Mouse (Mus musculus): ENCODE measurements around the gene Dnah8. TPM values are rescaled to one million over a fixed set of nuclear protein-coding genes. Genes with fewer than 3 reads are reported as not detected.

The Dnah8 gene
- total RNA-seq, 2 experiments from 2014 or later = 0.35 to 0.97 TPM

DNA sequence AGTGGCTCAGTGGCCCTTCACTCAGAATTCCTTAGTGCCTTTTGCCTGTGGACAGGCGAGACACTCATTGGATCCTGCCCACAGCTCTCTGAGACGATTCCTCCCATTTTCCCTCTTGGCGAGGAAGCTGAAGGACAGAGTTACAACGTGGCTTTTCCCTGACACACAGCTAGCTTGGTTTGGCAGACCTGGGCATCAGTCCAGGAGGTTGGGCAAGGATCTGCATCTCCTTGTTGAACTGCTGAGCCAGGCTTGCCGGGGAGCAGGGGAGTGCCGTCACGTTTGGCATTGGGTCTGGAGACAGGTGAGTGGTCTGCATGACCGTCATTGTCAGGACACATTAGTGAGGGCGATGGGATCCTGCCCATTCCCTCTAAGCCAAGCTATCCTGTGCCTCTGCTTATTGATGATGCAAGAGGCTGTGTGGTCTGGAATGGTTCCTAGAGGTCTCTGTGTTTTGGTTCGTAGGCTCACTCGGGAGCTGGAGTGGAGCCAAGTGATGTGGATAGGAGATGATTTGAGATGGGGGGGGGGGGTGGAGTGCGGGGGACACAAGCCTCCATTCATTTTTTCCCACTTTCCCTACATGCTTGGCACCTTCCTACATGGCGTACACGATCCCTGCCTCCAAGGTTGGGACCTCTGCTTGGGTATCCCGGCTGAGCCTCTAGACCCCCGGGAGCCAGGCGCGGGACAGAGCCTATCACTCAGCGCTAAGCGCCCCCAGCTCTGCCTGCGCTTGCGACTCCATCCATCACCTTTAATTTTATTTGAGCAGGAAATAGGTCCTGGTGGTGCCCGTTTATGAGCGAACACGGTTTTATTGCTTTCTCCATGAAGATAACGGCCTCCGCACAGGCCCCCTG is 286.9 kb downstream of the Dnah8 start:
- no peak for DNase-seq (ENCODE audit: extremely low spot score in 1 of 2, low spot score in 2 of 2)
- no peak overlapping the region for H3K27ac ChIP-seq
- TF ChIP-seq CTCF (IDR thresholded peaks at IDR 0.05) = no peak
- no peak overlapping the region for H3K4me3 ChIP-seq
- intact Hi-C loops (cut with DNase I) = no loop called here

- no peak overlapping the region for H3K4me3 ChIP-seq
- TF ChIP-seq CTCF (IDR thresholded peaks at IDR 0.05) = no peak
- intact Hi-C loops (cut with DNase I) = no loop called here
- DNase-seq (ENCODE audit: extremely low spot score in 1 of 2, low spot score in 2 of 2) = no peak
- H3K27ac ChIP-seq = no peak overlapping the region
Observed at GRCm38 (mm10) chr17:30911732-30912088, 287.6 kb downstream of the Dnah8 start.

GRCm38 (mm10) chr17:30912536-30912935 is 288.4 kb downstream of the Dnah8 start:
- no peak for DNase-seq (ENCODE audit: extremely low spot score in 1 of 2, low spot score in 2 of 2)
- H3K27ac ChIP-seq = no peak overlapping the region
- intact Hi-C loops (cut with DNase I) = no loop called here
- no peak for TF ChIP-seq CTCF (IDR thresholded peaks at IDR 0.05)
- no peak overlapping the region for H3K4me3 ChIP-seq

- DNase-seq (ENCODE audit: extremely low spot score in 1 of 2, low spot score in 2 of 2) = no peak
- H3K4me3 ChIP-seq = no peak overlapping the region
- no peak for TF ChIP-seq CTCF (IDR thresholded peaks at IDR 0.05)
- H3K27ac ChIP-seq = no peak overlapping the region
- intact Hi-C loops (cut with DNase I) = no loop called here
Observed at GRCm38 (mm10) chr17:30914264-30914663, 290.1 kb downstream of the Dnah8 start.

- no peak for DNase-seq (ENCODE audit: extremely low spot score in 1 of 2, low spot score in 2 of 2)
- intact Hi-C loops (cut with DNase I) = no loop called here
- H3K27ac ChIP-seq = no peak overlapping the region
- H3K4me3 ChIP-seq = no peak overlapping the region
- TF ChIP-seq CTCF (IDR thresholded peaks at IDR 0.05) = no peak; the same call in none of the 2 replicates
Observed at GRCm38 (mm10) chr17:30923566-30923965, 299.4 kb downstream of the Dnah8 start.

Other genes starting within 250 kb of the Dnah8 start
- 100 to 1,000 TPM; 102 to 104 TPM for gene Btbd9, start 47.9 kb upstream of the Dnah8 start, total RNA-seq (2021)
- gene Glo1, start 2.5 kb downstream of the Dnah8 start, total RNA-seq (2021) = 100 to 1,000 TPM; 137 to 143 TPM

Measured in left cerebral cortex, adult 2 months (tissue).